Mouse (Mus musculus) spleen, adult 2 months (tissue): ENCODE measurements around the gene Tmcc1.

Experiments used
- CTCF ChIP-seq: fragments of 200-500 bp; IDR thresholded peaks from 2 replicates; pipeline ENCODE4 v1.5.1; 2011; ENCODE audit warnings: mild to moderate bottlenecking, inconsistent platforms; ENCODE audit not compliant: insufficient read depth, insufficient read length, insufficient replicate concordance; ENCODE audit errors: extremely low read depth
- POLR2A ChIP-seq: fragments of 200-500 bp; IDR thresholded peaks from 2 replicates; pipeline ENCODE4 v1.6.1; 2011; ENCODE audit warnings: low read depth, low read length, inconsistent platforms

DNA sequence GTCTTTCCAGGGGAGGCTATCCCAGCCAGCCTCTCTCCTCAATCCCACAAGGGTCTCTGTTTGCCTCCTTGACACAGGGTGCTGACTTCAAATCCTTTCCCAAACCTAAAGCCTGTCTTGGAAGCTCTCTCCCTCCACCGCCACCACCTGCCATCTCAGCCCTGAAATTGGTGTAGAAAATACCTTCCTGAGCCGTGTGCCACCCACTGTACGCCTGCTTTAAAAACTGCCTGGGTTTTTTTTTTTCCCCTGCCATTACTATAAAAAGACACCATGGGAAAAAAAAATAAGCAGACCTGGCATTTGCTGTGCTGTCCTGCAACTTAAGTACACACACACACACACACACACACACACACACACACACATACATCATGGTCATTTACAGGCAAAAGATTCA, 203.2 kb downstream of the Tmcc1 start:
- TF ChIP-seq CTCF (no peak), POLR2A (no peak)
